Comparison of ENCODE assay signal across 23 mouse cellular contexts in genomic region chr6:92821606-92822005, GRCm38 (mm10). TPM values are rescaled to one million over a fixed set of nuclear protein-coding genes. Genes with fewer than 3 reads are reported as not detected.
"Had no signal": no experiment of that assay in that cellular context is flagged by ENCODE, and none has a peak within 500 bp of the region (broad histone marks: within the 10 kb centered on the region; RNA-seq: fewer than 3 reads in every experiment).

No protein-coding gene starts in this region.

- H3K9ac ChIP-seq: lung, embryonic 14.5 days; midbrain, embryonic 12.5 days; neural tube, embryonic 13.5 days; neural tube, embryonic 15.5 days had no signal

- H3K36me3 ChIP-seq: midbrain, embryonic 10.5 days; midbrain, embryonic 12.5 days; neural tube, embryonic 13.5 days; neural tube, embryonic 15.5 days had no signal

- H3K4me3 ChIP-seq: midbrain, embryonic 10.5 days; midbrain, embryonic 12.5 days; myocyte; neural tube, embryonic 13.5 days; neural tube, embryonic 15.5 days had no signal

- H3K9me3 ChIP-seq: midbrain, embryonic 10.5 days; midbrain, embryonic 12.5 days; neural tube, embryonic 13.5 days; neural tube, embryonic 15.5 days had no signal

- DNase-seq: lung, adult 18-20 months; lung, embryonic 14.5 days; lung, postnatal 10 days; lung, postnatal 4 days; right cerebral cortex, adult 18-20 months; right cerebral cortex, postnatal 25 days; right cerebral cortex, postnatal 4 days; spleen, adult 18-20 months; thymus, adult 18-20 months; thymus, postnatal 14 days; thymus, postnatal 36 days had no signal

- H3K27me3 ChIP-seq: neural tube, embryonic 15.5 days had no signal

- H3K4me2 ChIP-seq: lung, embryonic 14.5 days; midbrain, embryonic 12.5 days; neural tube, embryonic 13.5 days; neural tube, embryonic 15.5 days had no signal

- H3K27ac ChIP-seq: midbrain, embryonic 10.5 days; midbrain, embryonic 12.5 days; neural tube, embryonic 13.5 days; neural tube, embryonic 15.5 days had no signal

- ATAC-seq: midbrain, embryonic 16.5 days had no signal

RNA-seq across cellular contexts. Expression of gene A730049H05Rik, which starts 5.3 kb away (rescaled TPM):
- total RNA-seq: megakaryocyte, adult 5-6 weeks; megakaryocyte-erythroid progenitor cell, adult 5-6 weeks had no signal
- polyA plus RNA-seq: neural tube, embryonic 11.5 days; small intestine, adult 2 months had no signal

RNA-seq across cellular contexts. Expression of gene Gm15737, which starts 47.6 kb away (rescaled TPM):
- total RNA-seq: megakaryocyte, adult 5-6 weeks; megakaryocyte-erythroid progenitor cell, adult 5-6 weeks had no signal
- polyA plus RNA-seq: midbrain, embryonic 10.5 days; midbrain, embryonic 12.5 days; midbrain, embryonic 14.5 days; midbrain, embryonic 16.5 days; myocyte; neural tube, embryonic 11.5 days; neural tube, embryonic 13.5 days; neural tube, embryonic 15.5 days; small intestine, adult 2 months; thymus, postnatal 0 days had no signal
